Mouse (Mus musculus) megakaryocyte, adult 5-6 weeks (primary cell): Measurements from ENCODE around the gene Pitx1. TPM values are rescaled to one million over a fixed set of nuclear protein-coding genes. Genes with fewer than 3 reads are reported as not detected.
A peak's percentile ranks its signal among the peaks of the same experiment; 100 is the strongest.

Experiments used
- ATAC-seq: 2 replicates; pipeline ENCODE4 v1.8.0; 2016; ENCODE audit warnings: mild to moderate bottlenecking, inconsistent platforms; ENCODE audit not compliant: poor library complexity, severe bottlenecking
- total RNA-seq, 2 experiments: library from RNA; stranded (forward) in 1 of 2; stranded (reverse) in 1 of 2; fragments of 153-499, 151-499 nt in 1 of 2; fragments of 221-1000, 200-1000 nt in 1 of 2; gene quantifications; 2 replicates each; pipeline versions ENCODE4 v1.2.3 to v1.2.4; 2015 to 2017

Pitx1 gene
- total RNA-seq (2015), result not detected in 2 replicates
- not detected in 2 replicates for total RNA-seq (2017)

- ATAC-seq, result no peak
Observed at GRCm38 (mm10) chr13:55836142-55836625, at the start of gene Pitx1. Gene Pitx1, minus strand, starts transcription at chr13:55836192.

GRCm38 (mm10) chr13:55881431-55882202 is 45.6 kb upstream of the Pitx1 start:
- 0 out of 2 replicates have a peak, but pooled peaks have one; percentile 38 for ATAC-seq

GRCm38 (mm10) chr13:55878353-55878752 is 42.4 kb upstream of the Pitx1 start:
- ATAC-seq, result no peak

- no peak for ATAC-seq
Observed at GRCm38 (mm10) chr13:55871410-55871809, 35.4 kb upstream of the Pitx1 start.

- ATAC-seq, result no peak
Observed at GRCm38 (mm10) chr13:55870001-55870400, 34.0 kb upstream of the Pitx1 start.

GRCm38 (mm10) chr13:55867540-55868103 is 31.6 kb upstream of the Pitx1 start:
- ATAC-seq, result no peak

- ATAC-seq, result no peak
Observed at GRCm38 (mm10) chr13:55860483-55860882, 24.5 kb upstream of the Pitx1 start.

- peak; percentile 81 for ATAC-seq
Observed at GRCm38 (mm10) chr13:55858463-55858862, 22.5 kb upstream of the Pitx1 start.

GRCm38 (mm10) chr13:55855793-55856192 is 19.8 kb upstream of the Pitx1 start:
- no peak for ATAC-seq

- no peak for ATAC-seq
Observed at GRCm38 (mm10) chr13:55852205-55852604, 16.2 kb upstream of the Pitx1 start.

GRCm38 (mm10) chr13:55850726-55851125 is 14.7 kb upstream of the Pitx1 start:
- no peak for ATAC-seq

GRCm38 (mm10) chr13:55848604-55849190 is 12.7 kb upstream of the Pitx1 start:
- no peak for ATAC-seq

- no peak for ATAC-seq
Observed at GRCm38 (mm10) chr13:55847805-55848204, 11.8 kb upstream of the Pitx1 start.

- no peak for ATAC-seq
Observed at GRCm38 (mm10) chr13:55843700-55844099, 7.7 kb upstream of the Pitx1 start.

- ATAC-seq, result no peak
Observed at GRCm38 (mm10) chr13:55840223-55840622, 4.2 kb upstream of the Pitx1 start.

GRCm38 (mm10) chr13:55836786-55837780 is 1.1 kb upstream of the Pitx1 start:
- no peak for ATAC-seq

GRCm38 (mm10) chr13:55835548-55836097 is 369 bp downstream of the Pitx1 start:
- no peak for ATAC-seq

- ATAC-seq, result no peak
Observed at GRCm38 (mm10) chr13:55834667-55835066, 1.3 kb downstream of the Pitx1 start.

- ATAC-seq, result no peak
Observed at GRCm38 (mm10) chr13:55833921-55834320, 2.1 kb downstream of the Pitx1 start.

- ATAC-seq, result no peak
Observed at GRCm38 (mm10) chr13:55832602-55833001, 3.4 kb downstream of the Pitx1 start.
